Mouse (Mus musculus): ENCODE measurements around the gene Slx4.
"Not testable (repeated sequence)": the region's sequence is repeated elsewhere in the genome, so short reads cannot be mapped to it uniquely, and the experiment has no call there.

The Slx4 gene

DNA sequence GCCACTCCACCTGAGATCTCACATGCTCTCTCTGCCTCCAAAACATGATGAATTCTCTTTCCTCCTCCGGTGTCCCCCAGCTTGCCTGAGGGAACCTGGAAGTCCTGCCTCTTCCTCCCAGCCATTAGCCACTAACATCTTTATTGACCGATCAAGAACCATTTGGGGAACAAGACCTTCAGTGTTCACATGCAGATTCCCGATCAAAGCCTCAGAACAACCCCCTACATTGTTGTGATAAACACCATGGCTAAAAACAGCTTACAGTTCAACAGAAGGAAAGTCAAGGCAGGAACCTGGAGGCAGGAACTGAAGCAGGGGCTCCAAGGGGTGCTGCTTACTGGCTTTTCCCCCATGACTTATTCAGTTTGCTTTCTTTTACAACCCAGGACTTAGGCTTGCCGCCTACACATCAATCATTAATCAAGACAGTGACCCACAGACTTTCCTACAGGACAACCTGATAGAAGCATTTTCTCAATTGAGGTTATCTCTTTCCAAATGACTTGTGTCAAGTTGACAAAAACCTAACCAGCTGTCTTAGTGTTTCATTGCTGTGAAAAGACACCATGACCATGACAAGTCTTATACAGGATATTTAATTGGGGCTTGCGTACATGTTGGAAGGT is 10.6 kb upstream of the Slx4 start:
- in situ Hi-C loops (cut with MboI; ENCODE audit: unreplicated experiment in 2 of 2) = no loop called here

DNA sequence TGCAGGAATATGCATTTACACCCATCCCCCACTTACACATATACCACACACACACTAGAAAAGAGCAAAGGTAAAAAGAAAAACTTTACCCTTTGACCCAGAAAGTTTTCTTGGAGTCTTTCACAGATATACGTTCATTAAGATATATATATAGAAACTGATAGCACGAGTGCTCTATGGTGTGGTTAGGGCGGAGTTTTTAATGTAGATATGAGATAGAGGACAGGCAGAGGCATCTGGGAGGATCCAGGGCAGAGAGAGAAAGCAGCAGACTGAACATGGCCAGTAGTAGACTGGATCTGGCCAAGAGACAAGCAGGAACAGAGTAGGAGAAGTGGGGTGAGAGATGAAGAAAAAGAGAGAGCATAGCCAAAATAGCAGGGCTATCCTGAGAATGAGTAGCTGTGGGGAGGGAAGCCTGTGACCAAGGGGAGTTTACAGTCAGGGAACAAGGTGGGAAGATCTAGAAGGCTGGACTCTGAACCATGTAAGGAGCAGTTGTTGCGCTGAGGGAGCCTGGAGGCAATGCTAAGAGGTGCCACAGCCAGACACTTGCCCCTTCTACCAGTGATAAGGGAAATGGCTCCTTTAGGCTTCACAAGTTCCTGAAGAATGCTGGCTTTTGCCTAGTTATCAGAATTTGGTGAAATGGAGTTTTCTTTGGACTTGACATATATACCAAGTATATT is 9.5 kb upstream of the Slx4 start:
- in situ Hi-C loops (cut with MboI; ENCODE audit: unreplicated experiment in 2 of 2) = no loop called here

DNA sequence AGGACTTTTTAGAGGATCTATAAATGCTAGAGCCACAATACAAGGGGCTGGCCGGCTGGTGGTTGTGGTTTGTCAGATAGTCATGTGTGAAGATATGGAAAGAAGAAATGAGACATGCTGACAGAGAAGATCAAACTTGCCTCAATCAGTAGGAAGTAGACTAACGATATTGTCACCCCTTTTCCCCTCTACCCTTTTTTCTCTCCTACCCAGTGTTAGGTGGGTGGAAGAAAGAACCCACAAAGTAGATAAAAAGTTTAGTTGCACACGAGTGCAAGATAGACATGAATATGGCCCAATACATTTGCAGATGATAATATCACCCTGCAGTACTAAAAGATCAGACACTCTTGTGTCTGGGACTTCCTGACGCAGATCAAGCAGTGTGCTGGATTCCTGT is 15.2 kb downstream of the Slx4 start:
- in situ Hi-C loops (cut with MboI; ENCODE audit: unreplicated experiment in 2 of 2) = no loop called here

DNA sequence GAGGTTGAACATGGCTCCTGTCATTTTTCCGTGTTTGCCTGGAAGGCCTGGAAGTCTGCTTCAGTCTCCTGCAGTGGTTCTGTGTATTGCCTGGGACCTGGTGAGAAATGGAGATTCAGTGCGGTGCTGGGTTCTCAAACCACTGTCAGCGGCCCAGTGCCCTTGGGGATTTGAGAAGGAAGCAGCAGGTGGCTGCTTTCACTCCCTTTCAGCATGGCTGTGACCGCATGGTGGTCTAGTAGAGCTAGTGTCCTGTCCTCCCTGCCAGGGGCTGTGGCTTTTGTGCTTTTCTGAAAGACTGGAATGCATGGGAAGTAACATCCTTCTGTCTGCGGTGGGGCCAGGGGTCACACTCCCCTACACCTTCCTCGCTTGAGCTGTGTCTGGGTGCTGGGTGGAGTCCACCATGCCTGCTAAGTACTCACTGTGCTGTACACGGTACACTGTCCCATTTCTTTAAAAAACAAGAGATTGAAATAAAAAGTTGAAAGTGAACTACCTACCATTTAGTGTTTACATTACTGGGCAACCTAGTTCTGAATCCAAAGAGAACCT is 20.3 kb downstream of the Slx4 start:
- in situ Hi-C loops (cut with MboI; ENCODE audit: unreplicated experiment in 2 of 2) = no loop called here

DNA sequence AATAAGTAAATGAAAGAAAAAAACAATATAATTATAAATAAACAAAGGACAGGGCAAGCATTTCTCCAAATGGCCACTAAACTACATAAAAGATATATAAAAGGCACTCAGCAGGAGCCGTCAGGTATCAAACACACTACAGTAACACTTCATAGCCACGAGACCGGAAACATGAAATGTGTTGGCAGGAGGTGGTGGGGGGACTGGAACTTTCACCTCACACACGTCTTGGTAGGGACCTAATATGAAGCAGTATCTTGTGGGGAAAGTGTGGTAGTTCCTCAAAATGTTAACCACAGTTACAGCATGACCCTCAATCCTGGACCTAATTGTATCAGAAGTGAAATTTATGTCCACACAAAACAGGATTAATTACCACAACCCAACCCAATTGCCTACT is 21.4 kb downstream of the Slx4 start:
- in situ Hi-C loops (cut with MboI; ENCODE audit: unreplicated experiment in 2 of 2) = no loop called here

DNA sequence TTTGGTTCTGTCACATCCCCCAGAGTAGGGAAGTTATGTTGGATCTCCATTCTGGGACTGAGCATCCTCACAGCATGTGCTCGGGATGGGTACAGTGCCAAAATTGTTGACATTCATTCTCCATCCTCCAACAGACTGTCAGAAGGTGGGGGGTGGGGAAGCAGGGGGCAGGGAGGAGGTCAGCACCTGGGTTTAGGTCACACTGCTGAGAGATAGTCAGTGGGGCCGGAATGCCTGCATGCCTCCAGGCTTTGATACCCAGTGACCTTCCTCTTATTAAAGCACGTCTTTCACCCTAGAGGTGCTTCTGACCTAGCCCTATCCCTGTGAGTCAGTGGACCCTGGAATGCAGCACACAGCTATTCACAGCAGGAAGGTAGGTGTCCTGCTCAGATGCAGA is 26.9 kb downstream of the Slx4 start:
- in situ Hi-C loops (cut with MboI; ENCODE audit: unreplicated experiment in 2 of 2) = no loop called here

DNA sequence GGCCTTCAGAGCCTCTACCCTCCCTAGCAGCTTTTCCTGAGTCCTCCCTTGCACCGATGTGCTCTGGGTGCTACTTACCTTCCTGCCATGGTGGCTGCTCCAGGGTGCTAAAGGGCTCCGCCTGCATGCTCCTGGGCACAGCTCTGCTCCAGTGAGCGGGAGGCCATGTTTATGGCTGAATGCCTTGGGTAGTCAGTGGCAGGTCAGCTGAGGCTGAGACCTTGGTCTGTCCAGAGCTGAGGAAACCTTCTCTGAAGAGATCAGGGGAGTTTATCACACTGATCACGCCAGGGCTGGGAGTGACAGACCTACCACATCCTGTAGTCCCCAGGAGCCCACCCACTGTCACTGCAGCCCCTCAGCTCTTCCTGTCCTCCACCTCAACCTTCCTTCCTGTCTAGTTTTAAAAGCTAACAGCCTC is 27.3 kb downstream of the Slx4 start, which contains the start of gene Nlrc3:
Gene Nlrc3, minus strand, starts transcription at position 382 of the 421 bp plus-strand sequence.
- in situ Hi-C loops (cut with MboI; ENCODE audit: unreplicated experiment in 2 of 2) = no loop called here

DNA sequence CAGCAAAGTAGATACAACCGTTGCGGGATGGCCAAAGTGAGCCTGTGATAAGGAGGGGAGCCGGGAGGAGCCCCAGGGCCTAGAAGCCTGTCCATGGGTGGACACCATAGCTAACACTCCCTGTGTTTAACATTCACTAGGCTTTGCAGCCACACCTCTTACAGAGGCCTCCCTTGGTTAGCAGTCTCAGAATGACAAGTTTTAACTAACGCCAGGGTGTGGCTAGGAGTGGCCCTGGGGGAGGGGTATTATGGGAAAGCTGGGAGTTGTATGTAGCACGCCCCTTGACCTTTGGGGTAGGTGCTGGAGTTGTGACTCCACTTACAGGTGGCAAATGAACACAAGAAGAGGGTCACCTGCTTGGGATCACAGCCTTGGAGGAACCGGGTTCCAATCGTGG is 27.9 kb downstream of the Slx4 start:
- in situ Hi-C loops (cut with MboI; ENCODE audit: unreplicated experiment in 2 of 2) = no loop called here

DNA sequence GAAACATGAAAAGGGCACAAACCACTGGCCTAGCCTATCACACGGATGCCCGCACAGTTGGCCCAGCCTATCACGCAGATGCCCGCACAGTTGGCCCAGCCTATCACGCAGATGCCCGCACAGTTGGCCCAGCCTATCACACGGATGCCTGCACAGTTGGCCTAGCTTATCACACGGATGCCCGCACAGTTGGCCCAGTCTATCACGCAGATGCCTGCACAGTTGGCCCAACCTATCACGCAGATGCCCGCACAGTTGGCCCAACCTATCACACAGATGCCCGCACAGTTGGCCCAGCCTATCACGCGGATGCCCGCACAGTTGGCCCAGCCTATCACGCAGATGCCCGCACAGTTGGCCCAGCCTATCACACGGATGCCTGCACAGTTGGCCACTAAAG is 29.1 kb downstream of the Slx4 start:
- in situ Hi-C loops (cut with MboI; ENCODE audit: unreplicated experiment in 2 of 2) = not testable (repeated sequence)

DNA sequence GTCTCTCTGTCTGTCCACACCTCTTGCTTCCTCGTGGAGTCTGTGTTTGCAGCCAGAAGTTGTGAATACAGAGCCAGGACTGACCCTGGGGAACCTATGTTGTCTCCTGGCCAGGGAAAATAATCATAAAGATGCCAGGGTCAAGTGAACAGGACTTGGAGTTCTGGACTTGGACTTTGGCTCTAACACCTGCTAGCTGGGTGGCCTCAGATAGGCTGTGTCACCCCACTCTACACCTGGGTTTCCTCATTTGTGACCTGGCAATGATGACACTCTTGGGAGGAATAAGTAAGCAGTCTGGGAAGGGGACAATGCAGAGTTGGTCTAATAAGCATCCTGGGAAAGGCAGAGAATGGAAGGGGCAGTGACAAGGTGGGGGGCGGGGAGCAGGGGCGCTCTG is 38.0 kb downstream of the Slx4 start:
- in situ Hi-C loops (cut with MboI; ENCODE audit: unreplicated experiment in 2 of 2) = loop anchor here in 1 of 2 experiments (5.0 kb wide), 1 partner anchor 33 kb away; no protein-coding TSS in a partner anchor

DNA sequence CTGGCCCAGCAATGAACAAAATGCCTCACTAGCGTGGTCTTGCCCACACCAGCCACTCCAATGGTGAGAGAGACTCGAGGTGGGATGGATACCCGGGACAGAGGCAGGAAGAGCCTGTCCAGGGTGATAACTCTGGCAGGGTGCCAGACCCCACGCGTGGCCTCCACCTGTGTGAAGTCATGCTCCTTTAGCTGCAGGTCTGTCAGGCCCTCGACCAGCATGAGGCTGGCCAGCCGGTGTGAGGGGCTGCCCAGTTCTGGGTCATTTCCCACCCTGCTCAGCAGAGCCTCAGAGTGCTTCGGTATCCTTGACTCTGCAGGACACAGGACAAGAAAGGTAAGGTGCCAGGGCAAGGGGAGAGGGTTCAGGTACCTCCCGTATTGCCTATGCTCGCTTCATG is 38.6 kb downstream of the Slx4 start:
- in situ Hi-C loops (cut with MboI; ENCODE audit: unreplicated experiment in 2 of 2) = loop anchor here in 1 of 2 experiments (5.0 kb wide), 1 partner anchor 33 kb away; no protein-coding TSS in a partner anchor

DNA sequence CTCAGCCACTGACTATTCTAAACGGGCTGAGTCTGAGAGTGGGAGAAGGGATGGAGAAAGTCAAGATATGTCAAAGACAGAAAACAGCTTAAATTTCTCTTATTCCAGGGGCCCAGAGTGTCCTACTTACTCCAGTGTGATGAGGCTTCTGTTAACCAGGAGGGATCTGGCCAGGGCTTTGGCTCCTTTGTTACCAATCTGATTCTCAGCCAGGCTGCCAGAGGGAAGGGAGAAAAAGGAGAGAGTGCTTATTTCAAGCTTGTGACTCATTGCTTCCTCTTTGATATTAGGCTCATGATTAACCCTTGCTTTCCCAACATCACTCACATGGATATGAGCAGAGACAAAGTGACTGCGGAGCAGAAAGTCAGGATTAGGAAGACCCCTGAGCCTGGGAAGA is 44.3 kb downstream of the Slx4 start:
- in situ Hi-C loops (cut with MboI; ENCODE audit: unreplicated experiment in 2 of 2) = no loop called here

DNA sequence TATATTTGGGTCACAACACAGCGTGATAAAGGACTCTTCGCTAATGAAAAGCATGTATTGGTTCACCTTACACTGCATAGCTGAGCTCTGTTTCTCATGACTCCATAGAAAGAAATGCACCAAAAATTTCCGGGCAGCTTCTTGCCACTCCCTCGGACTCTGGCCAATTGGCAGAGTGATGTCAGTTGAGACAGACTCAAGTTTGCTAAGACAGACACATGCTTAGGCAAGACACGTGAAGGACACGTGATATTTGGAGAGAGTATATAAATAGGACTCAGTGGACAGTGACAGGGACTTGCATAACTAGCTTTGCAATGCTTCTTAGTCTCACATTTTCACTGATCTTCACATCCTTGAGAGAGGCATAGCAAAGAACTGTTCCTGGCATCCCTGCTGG is 47.2 kb downstream of the Slx4 start:
- in situ Hi-C loops (cut with MboI; ENCODE audit: unreplicated experiment in 2 of 2) = no loop called here

DNA sequence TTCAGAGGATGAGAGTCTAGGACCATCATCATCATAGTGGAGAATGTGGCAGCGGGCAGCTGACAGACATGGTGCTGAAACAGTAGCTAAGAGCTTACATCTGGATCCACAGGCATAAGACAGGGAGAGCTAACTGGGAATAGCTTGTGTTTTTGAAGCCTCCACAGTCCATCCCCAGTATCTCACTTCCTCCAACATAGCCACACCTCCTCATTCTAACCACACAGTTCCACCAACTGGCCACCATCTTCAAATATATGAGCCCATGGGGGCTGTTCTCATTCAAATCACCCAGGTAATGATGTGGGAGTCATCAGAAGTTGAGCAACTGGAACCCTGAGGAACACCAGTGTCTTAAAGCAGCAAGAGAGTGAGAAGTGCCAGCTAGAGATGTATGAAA is 52.4 kb downstream of the Slx4 start:
- in situ Hi-C loops (cut with MboI; ENCODE audit: unreplicated experiment in 2 of 2) = no loop called here

DNA sequence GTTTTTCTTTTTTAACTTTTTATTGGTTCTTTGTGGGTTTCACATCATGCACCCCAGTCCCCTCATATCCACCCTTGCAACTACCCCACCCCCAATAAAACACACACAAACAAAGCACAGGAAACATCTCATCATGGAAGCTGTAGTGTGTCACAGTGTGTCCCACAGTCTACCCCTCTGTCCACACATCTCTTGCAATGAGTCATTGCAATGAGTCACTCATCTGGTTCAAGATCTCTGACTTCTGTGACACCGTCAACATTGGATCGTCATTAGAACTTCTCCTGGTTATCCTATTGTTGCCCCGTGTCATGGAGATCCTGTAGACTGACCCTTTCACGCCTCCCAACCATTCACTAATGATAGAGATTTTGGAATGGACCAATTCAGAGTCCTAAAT is 68.9 kb downstream of the Slx4 start:
- in situ Hi-C loops (cut with MboI; ENCODE audit: unreplicated experiment in 2 of 2) = loop anchor here in 1 of 2 experiments (5.0 kb wide), 1 partner anchor 33 kb away; no protein-coding TSS in a partner anchor

DNA sequence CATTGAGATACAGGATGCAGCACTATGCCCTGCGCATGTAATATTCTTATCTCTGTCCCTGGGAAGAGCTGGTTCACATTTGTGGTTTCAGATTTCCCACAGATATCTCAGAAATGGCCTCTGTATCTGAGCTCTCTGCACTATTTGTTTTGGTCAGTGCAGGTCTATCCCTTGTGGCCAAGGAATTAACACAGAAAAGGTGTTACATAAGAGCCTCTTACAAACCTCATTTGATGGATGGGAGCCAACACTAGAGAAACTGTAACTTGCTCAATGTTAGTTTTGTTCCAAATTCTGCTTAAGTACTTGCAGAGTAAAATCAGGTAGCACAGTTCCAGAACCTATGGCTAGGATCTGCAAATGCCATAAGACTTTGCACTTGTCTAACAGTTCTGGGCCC is 69.5 kb downstream of the Slx4 start:
- in situ Hi-C loops (cut with MboI; ENCODE audit: unreplicated experiment in 2 of 2) = loop anchor here in 1 of 2 experiments (5.0 kb wide), 1 partner anchor 33 kb away; no protein-coding TSS in a partner anchor

DNA sequence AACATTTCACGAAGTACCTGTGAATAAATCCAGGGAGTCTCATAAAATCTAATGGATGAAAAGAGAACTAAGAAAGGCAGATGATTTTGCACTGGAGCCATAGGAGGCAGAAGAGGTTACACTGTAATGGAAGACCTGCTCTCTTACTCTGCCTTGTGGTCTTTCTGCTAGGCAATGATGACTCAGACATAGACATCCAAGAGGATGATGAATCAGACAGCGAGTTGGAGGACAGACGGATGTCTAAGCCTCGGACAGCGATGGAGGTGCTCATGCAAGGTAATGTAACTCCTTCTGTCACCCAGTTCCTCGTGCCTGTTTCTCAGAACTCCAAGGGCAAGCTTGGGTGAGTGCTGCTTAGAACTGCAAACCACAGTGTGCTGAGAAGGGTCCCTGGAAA is 70.0 kb downstream of the Slx4 start:
- in situ Hi-C loops (cut with MboI; ENCODE audit: unreplicated experiment in 2 of 2) = loop anchor here in 1 of 2 experiments (5.0 kb wide), 1 partner anchor 34 kb away; no protein-coding TSS in a partner anchor

DNA sequence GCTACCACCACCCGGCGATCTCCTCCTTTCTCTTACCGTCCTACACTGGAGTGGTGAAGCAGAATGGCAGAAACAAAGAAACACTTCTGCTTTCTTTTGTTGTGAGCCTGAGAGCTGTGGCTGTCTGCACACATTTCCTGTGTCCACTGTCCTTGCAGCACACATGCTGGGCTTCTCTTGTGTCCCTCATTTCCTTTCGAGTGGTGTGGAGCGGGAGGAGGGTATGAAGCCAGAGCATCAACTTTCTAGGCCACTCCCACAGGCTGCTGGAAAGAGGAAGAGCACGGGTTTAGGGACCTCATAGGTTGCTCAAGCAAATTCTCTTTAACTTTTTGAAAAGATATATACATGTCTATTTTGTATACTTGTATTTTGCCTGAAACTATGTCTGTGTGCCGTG is 74.4 kb downstream of the Slx4 start:
- in situ Hi-C loops (cut with MboI; ENCODE audit: unreplicated experiment in 2 of 2) = no loop called here

Data from v-Abl transformed pro-B cells (cell line).